Mouse (Mus musculus) left cerebral cortex, postnatal 4 days (tissue): ENCODE results near the gene Bahcc1. TPM values are rescaled to one million over a fixed set of nuclear protein-coding genes. Genes with fewer than 3 reads are reported as not detected.

Experiments used
- microRNA-seq: library from miRNA; unstranded; fragments of <30 nt; microRNA quantifications from one replicate; pipeline ENCODE4 v1.2.0, GENCODE M21; 2022
- total RNA-seq, 2 experiments: library from RNA; stranded (reverse); gene quantifications; 2 replicates each; pipeline ENCODE4 v1.2.3; 2021

The Bahcc1 gene
- total RNA-seq, 2 experiments from 2014 or later, result 36.5 to 39.5 TPM

Small RNAs within 50 kb of the gene (microRNA-seq; reads per million reads assigned to microRNA genes)
- gene Gm47297, result not detected

Other genes starting within 250 kb of the Bahcc1 start
- gene Aatk, start 185.8 kb upstream of the Bahcc1 start, total RNA-seq, result 100 to 1,000 TPM; 111 to 114 TPM
- 10 to 100 TPM; 49.8 to 53.8 TPM for gene Cep131, start 146.1 kb upstream of the Bahcc1 start, total RNA-seq
- 10 to 100 TPM; 18.9 to 19.5 TPM for gene Tepsin, start 134.2 kb upstream of the Bahcc1 start, total RNA-seq
- gene Ndufaf8, start 134.0 kb upstream of the Bahcc1 start, total RNA-seq, result 10 to 100 TPM; 27.9 to 29.6 TPM
- 100 to 1,000 TPM; 113 to 119 TPM for gene Slc38a10, start 81.6 kb upstream of the Bahcc1 start, total RNA-seq
- gene Actg1, start 115.6 kb downstream of the Bahcc1 start, total RNA-seq, result 1,000 to 10,000 TPM; 3,514 to 3,537 TPM
- under 1 TPM; 0.42 to 0.44 TPM for gene Fscn2, start 128.6 kb downstream of the Bahcc1 start, total RNA-seq
- 100 to 1,000 TPM in 1 of 2 experiments, 10 to 100 TPM in 1; 94.5 to 100 TPM for gene Faap100, start 145.8 kb downstream of the Bahcc1 start, total RNA-seq
- gene Nploc4, start 204.8 kb downstream of the Bahcc1 start, total RNA-seq, result 10 to 100 TPM; 63.8 to 66.2 TPM
- 10 to 100 TPM in 1 of 2 experiments, under 1 TPM in 1; 0.77 to 13.3 TPM for gene Tspan10, start 209.7 kb downstream of the Bahcc1 start, total RNA-seq
- under 1 TPM; 0.22 to 0.32 TPM for gene Pde6g, start 220.6 kb downstream of the Bahcc1 start, total RNA-seq
- gene Oxld1, start 225.1 kb downstream of the Bahcc1 start, total RNA-seq, result 1 to 10 TPM; 7.9 to 9.6 TPM
- gene Ccdc137, start 225.2 kb downstream of the Bahcc1 start, total RNA-seq, result 10 to 100 TPM; 21.2 to 24.6 TPM
- 10 to 100 TPM; 43.9 to 46.0 TPM for gene Arl16, start 234.7 kb downstream of the Bahcc1 start, total RNA-seq